Mouse (Mus musculus) myocyte (in vitro differentiated cells): Measurements from ENCODE around the gene Ltn1.

Experiments
- MAX ChIP-seq: IDR thresholded peaks from one replicate; pipeline ENCODE4 v1.6.1; 2011; ENCODE audit warnings: low read depth, mild to moderate bottlenecking, control low read depth
- USF1 ChIP-seq: IDR thresholded peaks from one replicate; pipeline ENCODE4 v1.6.1; 2011; ENCODE audit warnings: low read depth, mild to moderate bottlenecking, control low read depth, moderate library complexity

DNA sequence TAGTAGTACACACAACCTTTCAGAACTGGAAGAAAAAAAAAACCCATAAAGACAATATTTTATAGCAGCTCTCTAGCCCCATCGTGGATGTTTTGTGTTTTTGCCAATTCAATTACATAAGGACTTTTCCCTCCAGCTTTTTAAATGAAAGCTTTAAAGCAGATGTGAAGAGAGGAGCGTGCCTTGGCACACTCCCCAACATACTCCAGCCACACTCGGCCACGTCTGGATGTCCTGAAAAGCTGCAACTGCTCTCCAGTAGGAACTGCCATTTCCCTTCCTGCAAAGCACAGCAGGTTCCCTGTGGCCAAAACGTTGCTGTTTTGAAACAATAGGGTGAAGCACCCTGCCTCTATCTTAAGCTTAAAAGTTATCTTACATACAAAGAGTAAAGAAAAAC, 9.9 kb upstream of the Ltn1 start:
- TF ChIP-seq MAX, result no peak
- TF ChIP-seq USF1, result no peak
